Mouse (Mus musculus) c-Kit-negative CD71-positive TER-119-positive erythroid progenitor cells, embryonic 14.5 days (primary cell): Measurements from ENCODE around the gene Ints5.
A peak's percentile ranks its signal among the peaks of the same experiment; 100 is the strongest.
"Not testable (repeated sequence)": the region's sequence is repeated elsewhere in the genome, so short reads cannot be mapped to it uniquely, and the experiment has no call there.

Experiments
- DNase-seq: peaks from one replicate; pipeline ENCODE4 v3.0.0-alpha.2; 2013; ENCODE audit warnings: low read depth, low spot score

The Ints5 gene

GRCm38 (mm10) chr19:8887585-8888463, 5.0 kb upstream of the Ints5 start:
- peak; percentile 28 for DNase-seq

GRCm38 (mm10) chr19:8888511-8889385, 4.1 kb upstream of the Ints5 start, which contains the start of the genes 1810009A15Rik and Gm49416:
Gene 1810009A15Rik (plus strand): TSS chr19:8888853.
Gene Gm49416 (plus strand): TSS chr19:8888926.
- DNase-seq: peak; percentile 93

- no peak for DNase-seq
Measured at GRCm38 (mm10) chr19:8895397-8895960, 2.7 kb downstream of the Ints5 start.

GRCm38 (mm10) chr19:8896231-8896630, 3.4 kb downstream of the Ints5 start:
- DNase-seq: not testable (repeated sequence)

- not testable (repeated sequence) for DNase-seq
Measured at GRCm38 (mm10) chr19:8897211-8897864, 4.5 kb downstream of the Ints5 start.

- DNase-seq: peak; percentile 95
Measured at GRCm38 (mm10) chr19:8897865-8898495, 5.2 kb downstream of the Ints5 start, which contains the start of gene Ganab. Gene Ganab (plus strand): TSS chr19:8898071.

GRCm38 (mm10) chr19:8898576-8898975, 5.8 kb downstream of the Ints5 start:
- DNase-seq: no peak

GRCm38 (mm10) chr19:8899079-8899478, 6.3 kb downstream of the Ints5 start:
- DNase-seq: no peak

GRCm38 (mm10) chr19:8903412-8903811, 10.6 kb downstream of the Ints5 start:
- no peak for DNase-seq

GRCm38 (mm10) chr19:8908531-8908930, 15.7 kb downstream of the Ints5 start:
- no peak for DNase-seq

- DNase-seq: no peak
Measured at GRCm38 (mm10) chr19:8911810-8912209, 19.0 kb downstream of the Ints5 start.

- no peak for DNase-seq
Measured at GRCm38 (mm10) chr19:8914212-8914611, 21.4 kb downstream of the Ints5 start.

- no peak for DNase-seq
Measured at GRCm38 (mm10) chr19:8919000-8919399, 26.2 kb downstream of the Ints5 start.

- no peak for DNase-seq
Measured at GRCm38 (mm10) chr19:8919684-8920072, 26.9 kb downstream of the Ints5 start.

GRCm38 (mm10) chr19:8920073-8920736, 27.4 kb downstream of the Ints5 start, which contains the start of gene B3gat3:
Gene B3gat3 (plus strand): TSS chr19:8920374.
- DNase-seq: peak; percentile 86

- peak; percentile 73 for DNase-seq
Measured at GRCm38 (mm10) chr19:8920836-8921291, 28.1 kb downstream of the Ints5 start.

- DNase-seq: no peak
Measured at GRCm38 (mm10) chr19:8921741-8922140, 28.9 kb downstream of the Ints5 start.

- no peak for DNase-seq
Measured at GRCm38 (mm10) chr19:8926766-8927165, 34.0 kb downstream of the Ints5 start.

GRCm38 (mm10) chr19:8927891-8928525, 35.2 kb downstream of the Ints5 start:
- no peak for DNase-seq
